Mouse (Mus musculus) hindbrain, postnatal 0 days (tissue): ENCODE data around the gene Alkbh3. TPM values are rescaled to one million over a fixed set of nuclear protein-coding genes. Genes with fewer than 3 reads are reported as not detected.

Experiments used
- ATAC-seq: fragments of 200-750 bp; cut with Nextera tagmentation; 2 replicates; pipeline ENCODE4 v1.8.0; 2017; ENCODE audit warnings: mild to moderate bottlenecking, moderate TSS enrichment, moderate library complexity
- DNase-seq: peaks from one replicate; pipeline ENCODE4 v3.0.0-alpha.2; 2015; ENCODE audit warnings: low spot score
- H3K27ac ChIP-seq: fragments of 300-500 bp; sonication (generic); 2 replicates; pipeline ENCODE4 v1.5.1; 2014; ENCODE audit warnings: mild to moderate bottlenecking
- H3K27me3 ChIP-seq: fragments of 300-500 bp; sonication (generic); 2 replicates; pipeline ENCODE4 v1.6.1; 2014; ENCODE audit warnings: low read length, mixed read lengths; ENCODE audit not compliant: insufficient read depth
- H3K36me3 ChIP-seq: fragments of 300-500 bp; sonication (generic); 2 replicates; pipeline ENCODE4 v1.6.1; 2014; ENCODE audit warnings: low read length, mixed read lengths; ENCODE audit not compliant: insufficient read depth
- H3K4me1 ChIP-seq: fragments of 300-500 bp; sonication (generic); 2 replicates; pipeline ENCODE4 v1.6.1; 2014; ENCODE audit warnings: antibody characterized with exemption, low read length, mixed read lengths; ENCODE audit not compliant: insufficient read depth
- H3K4me2 ChIP-seq: fragments of 300-500 bp; sonication (generic); 2 replicates; pipeline ENCODE4 v1.6.1; 2014; ENCODE audit warnings: low read depth, mild to moderate bottlenecking, low read length, moderate library complexity, mixed read lengths
- H3K4me3 ChIP-seq: fragments of 300-500 bp; sonication (generic); 2 replicates; pipeline ENCODE4 v1.5.1; 2014; ENCODE audit warnings: low read length
- H3K9ac ChIP-seq: fragments of 300-500 bp; sonication (generic); replicated peaks from 2 replicates; pipeline ENCODE4 v1.6.1; 2014; ENCODE audit warnings: mild to moderate bottlenecking, low read length, moderate library complexity, mixed read lengths
- H3K9me3 ChIP-seq: fragments of 300-500 bp; sonication (generic); 2 replicates; pipeline ENCODE4 v1.6.1; 2016; ENCODE audit warnings: low read length, mixed read lengths
- CTCF ChIP-seq: IDR thresholded peaks from 2 replicates; pipeline ENCODE4 v1.5.1; 2016; ENCODE audit warnings: antibody characterized with exemption, control low read depth, low read depth
- WGBS: fragments of 180-500 bp; shearing (Covaris S2); extraction: QIAGEN DNeasy Blood & Tissue Kit; methylation state at CpG from one replicate; pipeline ENCODE4 v1.1.7; 2014; 5-methylcytosine and 5-hydroxymethylcytosine counted together
- polyA plus RNA-seq: library from polyadenylated mRNA; unstranded; fragments of >200 nt; fragmentation: Nextera tagmentation; extraction: Ambion mirVana; gene quantifications from 2 replicates; pipeline ENCODE4 v1.2.1, GENCODE M21; 2015
- total RNA-seq: library from RNA; depleted of rRNA; stranded (reverse); fragments of >200 nt; gene quantifications from 2 replicates; pipeline ENCODE4 v1.2.3, GENCODE M21; 2014; rRNA removed

Gene Alkbh3
- total RNA-seq (21.6 and 61.1 TPM in 2 replicates), polyA plus RNA-seq (48.9 and 51.7 TPM in 2 replicates)

DNA sequence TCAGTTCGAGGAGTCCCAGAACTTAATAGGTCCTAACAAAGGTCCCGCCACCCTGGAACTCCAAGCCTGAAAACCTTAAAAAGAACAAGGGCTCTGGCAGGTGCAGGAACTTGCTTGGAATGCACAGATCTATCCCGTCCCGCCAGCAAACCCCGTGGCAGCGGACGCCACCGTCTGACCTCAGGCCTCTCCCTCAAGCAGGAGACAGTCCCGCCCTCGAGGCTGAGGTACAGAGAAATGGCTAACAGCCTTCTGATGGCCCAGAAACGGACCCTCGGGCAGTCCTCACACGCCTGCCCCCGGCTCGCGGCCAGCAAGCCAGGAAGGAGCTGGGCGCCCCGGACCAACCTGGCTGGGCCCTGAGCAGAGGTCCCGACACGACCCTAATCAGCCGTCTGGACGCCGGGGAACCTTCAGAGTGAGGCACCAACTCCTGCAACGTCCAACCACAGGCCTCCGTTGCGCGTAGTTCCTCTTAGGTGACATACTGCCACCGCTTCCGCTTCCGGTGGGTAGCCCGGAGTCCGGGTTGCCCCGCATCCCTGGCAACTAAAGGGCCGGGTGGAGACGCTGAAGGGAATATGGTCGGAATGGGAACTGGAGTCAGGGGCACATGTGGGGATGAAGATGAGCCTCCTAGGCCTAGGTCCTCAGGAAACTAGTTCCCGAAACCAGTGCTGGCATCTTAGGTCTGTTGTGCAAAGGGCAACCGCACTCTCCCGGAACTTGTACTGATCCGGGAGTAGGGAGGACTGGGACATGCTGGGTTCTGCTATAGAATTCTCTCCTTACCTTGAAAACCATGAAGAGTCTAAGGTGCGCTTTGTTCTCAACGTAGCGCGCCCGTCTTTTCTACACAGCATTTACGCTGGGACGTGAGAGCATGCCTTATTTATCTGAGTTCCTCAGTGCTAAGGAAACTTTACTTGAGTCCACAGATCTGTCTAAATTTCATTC is at the start of gene Alkbh3:
Gene Alkbh3, minus strand, starts transcription at position 473 of the 957 bp plus-strand sequence.
- Histone ChIP-seq H3K27me3 (no peaks in the 10 kb centered on the region), H3K36me3 (peaks cover 12% of the 10 kb centered on the region; the same call in 1 of the 2 replicates), H3K9me3 (peaks cover 3% of the 10 kb centered on the region; the same call in 1 of the 2 replicates), H3K9ac (peak within 1 kb of the TSS; percentile 81), H3K4me1 (peaks cover 6% of the 10 kb centered on the region; the same call in 1 of the 2 replicates), H3K4me2 (peak within 1 kb of the TSS; percentile 94), H3K4me3 (peak within 1 kb of the TSS; percentile 87), H3K27ac (peak within 1 kb of the TSS; percentile 58; the same call in 1 of the 2 replicates)
- no peak for TF ChIP-seq CTCF
- DNase-seq (peak; percentile 97), ATAC-seq (peak; percentile 100)
- WGBS = 6% methylated on average over 47 of the region's 47 CpGs

- no peaks in the 10 kb centered on the region for H3K36me3 ChIP-seq
- no peaks in the 10 kb centered on the region for H3K4me1 ChIP-seq
- ATAC-seq = no peak
- no peak for DNase-seq
- TF ChIP-seq CTCF = peak; percentile 48
- no peak overlapping the region for H3K4me2 ChIP-seq
- WGBS = 82% methylated on average over 5 of the region's 5 CpGs
- H3K4me3 ChIP-seq = no peak overlapping the region
- no peaks in the 10 kb centered on the region for H3K27me3 ChIP-seq
- no peaks in the 10 kb centered on the region for H3K9me3 ChIP-seq
- H3K27ac ChIP-seq = no peak overlapping the region
- H3K9ac ChIP-seq = no peak overlapping the region
These were observed 48.9 kb upstream of the Alkbh3 start for GRCm38 (mm10) chr2:94059459-94059858.

GRCm38 (mm10) chr2:94054813-94055212 is 44.2 kb upstream of the Alkbh3 start:
- DNase-seq (peak; percentile 80), ATAC-seq (peak; percentile 82)
- no peak overlapping the region for H3K9ac ChIP-seq
- no peak overlapping the region for H3K4me2 ChIP-seq
- H3K36me3 ChIP-seq = no peaks in the 10 kb centered on the region
- no peaks in the 10 kb centered on the region for H3K9me3 ChIP-seq
- no peak overlapping the region for H3K27ac ChIP-seq
- 0 out of 2 replicates have a peak, but pooled peaks cover 3% of the 10 kb centered on the region for H3K4me1 ChIP-seq
- peak; percentile 88 for TF ChIP-seq CTCF
- no peaks in the 10 kb centered on the region for H3K27me3 ChIP-seq
- no peak overlapping the region for H3K4me3 ChIP-seq

DNA sequence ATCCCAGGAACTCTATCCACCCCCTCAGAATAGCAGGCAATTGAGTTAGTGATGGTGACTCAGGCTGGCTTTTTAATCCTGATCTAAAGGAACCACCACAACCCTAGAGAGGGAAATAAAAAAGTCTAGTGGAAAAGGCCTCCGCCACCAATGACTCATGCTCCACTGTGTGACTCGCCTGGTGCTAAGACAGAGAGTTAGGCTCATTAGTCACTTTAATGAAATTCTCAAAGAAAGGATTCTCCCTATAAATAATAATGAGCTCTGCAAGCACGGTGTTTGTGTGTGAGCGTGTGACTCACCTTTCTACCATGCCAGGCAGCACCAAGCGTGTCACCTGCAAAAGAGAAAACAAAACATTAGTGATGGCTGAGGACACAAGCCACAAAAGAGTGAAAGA is 41.3 kb upstream of the Alkbh3 start:
- peaks cover 21% of the 10 kb centered on the region; the same call in 1 of the 2 replicates for H3K4me1 ChIP-seq
- no peaks in the 10 kb centered on the region for H3K27me3 ChIP-seq
- no peak overlapping the region for H3K4me3 ChIP-seq
- no peak for TF ChIP-seq CTCF
- no peak overlapping the region for H3K4me2 ChIP-seq
- ATAC-seq = no peak
- H3K36me3 ChIP-seq = no peaks in the 10 kb centered on the region
- DNase-seq = no peak
- H3K9me3 ChIP-seq = no peaks in the 10 kb centered on the region
- no peak overlapping the region for H3K9ac ChIP-seq
- H3K27ac ChIP-seq = no peak overlapping the region
- 82% methylated on average over 5 of the region's 5 CpGs for WGBS

- WGBS = over 99% methylated on average over 3 of the region's 3 CpGs
- peaks cover 21% of the 10 kb centered on the region; the same call in 1 of the 2 replicates for H3K4me1 ChIP-seq
- no peak overlapping the region for H3K4me3 ChIP-seq
- no peak for TF ChIP-seq CTCF
- ATAC-seq (no peak), DNase-seq (no peak)
- no peak overlapping the region for H3K4me2 ChIP-seq
- no peak overlapping the region for H3K9ac ChIP-seq
- no peak overlapping the region for H3K27ac ChIP-seq
- no peaks in the 10 kb centered on the region for H3K27me3 ChIP-seq
- H3K9me3 ChIP-seq = no peaks in the 10 kb centered on the region
- H3K36me3 ChIP-seq = no peaks in the 10 kb centered on the region
These were observed 40.3 kb upstream of the Alkbh3 start for GRCm38 (mm10) chr2:94050901-94051300.

GRCm38 (mm10) chr2:94049471-94050176 is 39.0 kb upstream of the Alkbh3 start:
- no peaks in the 10 kb centered on the region for H3K36me3 ChIP-seq
- H3K9ac ChIP-seq = no peak overlapping the region
- H3K27ac ChIP-seq = peak overlapping the region; percentile 73
- no peak overlapping the region for H3K4me3 ChIP-seq
- peak; percentile 66; the same call in 1 of the 2 replicates for ATAC-seq
- peak overlapping the region; percentile 24; the same call in 1 of the 2 replicates for H3K4me2 ChIP-seq
- no peaks in the 10 kb centered on the region for H3K9me3 ChIP-seq
- H3K4me1 ChIP-seq = peaks cover 25% of the 10 kb centered on the region
- DNase-seq = peak; percentile 65
- 41% methylated on average over 5 of the region's 5 CpGs for WGBS
- no peaks in the 10 kb centered on the region for H3K27me3 ChIP-seq
- TF ChIP-seq CTCF = no peak
